Mouse (Mus musculus) embryonic fibroblast, embryonic 13.5 days (primary cell): ENCODE measurements around the gene Dapp1. TPM values are rescaled to one million over a fixed set of nuclear protein-coding genes. Genes with fewer than 3 reads are reported as not detected.

Experiments
- H3K27ac ChIP-seq: 2 replicates; pipeline ENCODE4 v1.5.1; 2012; ENCODE audit warnings: low read length, control low read depth, inconsistent platforms; ENCODE audit not compliant: insufficient read depth
- H3K4me1 ChIP-seq: 2 replicates; pipeline ENCODE4 v1.6.1; 2011; ENCODE audit warnings: low read length; ENCODE audit not compliant: control insufficient read depth, insufficient read depth
- H3K4me3 ChIP-seq: 2 replicates; pipeline ENCODE4 v1.5.1; 2011; ENCODE audit warnings: mild to moderate bottlenecking, control low read depth, low read length; ENCODE audit not compliant: insufficient read depth
- CTCF ChIP-seq: IDR thresholded peaks from 2 replicates; pipeline ENCODE4 v1.5.1; 2011; ENCODE audit warnings: mild to moderate bottlenecking, control low read depth, low read length, moderate library complexity, borderline replicate concordance; ENCODE audit not compliant: insufficient read depth
- POLR2A ChIP-seq: IDR thresholded peaks from 2 replicates; pipeline ENCODE4 v1.6.1; 2011; ENCODE audit warnings: low read depth, mild to moderate bottlenecking, control low read depth, low read length, moderate library complexity
- polyA plus RNA-seq: library from polyadenylated mRNA; stranded (reverse); fragments of >200 nt; gene quantifications from 2 replicates; pipeline ENCODE4 v1.2.4, GENCODE M21; 2011; ENCODE audit warnings: low read depth; ENCODE audit not compliant: missing spikeins, insufficient read length

The Dapp1 gene
- polyA plus RNA-seq, 1 experiment: 15.6 TPM

DNA sequence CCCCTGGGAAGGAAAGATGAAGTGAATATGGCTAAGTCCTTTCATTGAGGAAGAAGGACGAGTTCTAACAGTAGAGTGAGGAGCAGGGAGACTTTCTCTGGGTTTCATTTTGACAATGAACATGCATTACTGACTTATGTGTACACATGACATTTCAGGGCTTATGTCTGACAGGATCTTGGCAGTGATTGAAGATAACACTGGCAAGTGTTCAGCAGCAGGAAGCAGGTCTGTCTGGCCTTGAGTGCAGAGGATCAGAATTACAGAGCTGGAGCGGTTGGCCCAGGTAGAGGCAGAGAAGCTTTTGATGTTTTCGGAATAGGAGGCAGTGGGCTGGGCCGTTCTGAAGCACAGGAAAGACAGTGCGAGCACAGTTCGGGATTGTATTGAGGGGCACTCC is 26.8 kb upstream of the Dapp1 start:
- H3K4me1 ChIP-seq: no peaks in the 10 kb centered on the region
- TF ChIP-seq POLR2A (no peak), CTCF (no peak)
- H3K4me3 ChIP-seq: no peak overlapping the region
- no peak overlapping the region for H3K27ac ChIP-seq

DNA sequence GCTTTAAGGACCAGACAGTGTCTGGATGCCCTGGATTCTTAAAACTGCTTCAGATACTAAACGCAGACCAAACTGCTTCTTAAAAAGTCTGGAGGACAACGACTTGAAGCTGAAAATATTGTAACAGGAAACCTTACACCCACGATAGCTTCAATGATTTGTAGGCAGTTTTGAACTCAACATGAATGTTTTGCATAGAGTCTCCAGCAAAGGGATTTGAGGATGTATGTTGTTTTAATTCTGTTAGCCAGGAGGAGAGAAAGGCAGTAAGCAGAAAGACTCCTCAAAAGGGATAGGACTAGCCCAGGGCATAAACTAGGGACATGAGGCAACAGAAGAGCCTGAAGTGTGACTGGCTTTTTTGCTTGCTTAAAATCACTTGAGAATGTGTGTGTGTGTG is 25.6 kb upstream of the Dapp1 start:
- Histone ChIP-seq H3K27ac (peak overlapping the region; percentile 34; the same call in 1 of the 2 replicates), H3K4me3 (no peak overlapping the region), H3K4me1 (no peaks in the 10 kb centered on the region)
- no peak for TF ChIP-seq CTCF
- TF ChIP-seq POLR2A: no peak

DNA sequence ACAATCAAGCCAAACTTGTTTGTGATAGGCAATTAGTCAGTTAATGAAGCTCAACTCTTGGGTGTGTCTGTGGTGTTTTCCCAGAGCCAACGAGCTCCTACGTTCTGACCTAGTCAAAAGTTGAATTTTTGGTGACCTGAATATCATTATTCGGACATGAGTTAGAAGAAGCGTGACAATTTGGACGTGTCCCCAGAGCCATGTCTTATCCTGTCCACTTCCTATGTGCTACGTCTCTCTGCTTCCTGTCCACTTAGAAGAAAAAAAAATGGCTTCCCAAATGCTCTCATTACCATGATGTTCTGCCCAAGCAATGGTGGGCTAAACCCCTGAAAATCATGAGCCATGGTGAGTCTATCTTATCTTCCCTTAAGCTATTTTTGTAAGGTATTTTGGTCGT is 21.9 kb upstream of the Dapp1 start:
- TF ChIP-seq CTCF (no peak), POLR2A (no peak)
- Histone ChIP-seq H3K4me1 (peaks cover 2% of the 10 kb centered on the region; the same call in 1 of the 2 replicates), H3K27ac (no peak overlapping the region), H3K4me3 (no peak overlapping the region)

DNA sequence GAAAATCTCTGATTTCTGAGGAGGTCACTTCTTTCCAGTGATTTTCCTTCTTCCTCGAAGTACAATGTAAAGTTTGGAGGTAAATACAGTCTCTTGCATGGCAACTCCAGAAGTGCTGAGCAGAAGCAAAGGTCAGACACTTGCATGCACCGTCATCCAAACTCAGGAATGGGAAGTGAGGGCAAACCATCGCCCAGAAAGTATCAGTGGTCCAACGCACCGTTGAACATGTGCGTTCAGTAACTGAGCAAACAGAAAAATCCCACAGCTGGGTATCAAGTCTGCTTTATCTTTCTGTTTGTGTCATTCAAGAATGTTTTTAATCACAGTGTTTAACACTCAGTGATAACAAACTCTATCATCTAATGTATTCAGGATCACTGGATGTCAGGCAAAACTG is 21.2 kb upstream of the Dapp1 start:
- Histone ChIP-seq H3K4me3 (no peak overlapping the region), H3K27ac (no peak overlapping the region), H3K4me1 (peaks cover 2% of the 10 kb centered on the region; the same call in 1 of the 2 replicates)
- TF ChIP-seq CTCF: no peak
- no peak for TF ChIP-seq POLR2A

- Histone ChIP-seq H3K4me1 (peaks cover 2% of the 10 kb centered on the region; the same call in 1 of the 2 replicates), H3K4me3 (no peak overlapping the region), H3K27ac (no peak overlapping the region)
- TF ChIP-seq POLR2A (no peak), CTCF (no peak)
These were observed 20.5 kb upstream of the Dapp1 start for GRCm38 (mm10) chr3:138001865-138002264.

DNA sequence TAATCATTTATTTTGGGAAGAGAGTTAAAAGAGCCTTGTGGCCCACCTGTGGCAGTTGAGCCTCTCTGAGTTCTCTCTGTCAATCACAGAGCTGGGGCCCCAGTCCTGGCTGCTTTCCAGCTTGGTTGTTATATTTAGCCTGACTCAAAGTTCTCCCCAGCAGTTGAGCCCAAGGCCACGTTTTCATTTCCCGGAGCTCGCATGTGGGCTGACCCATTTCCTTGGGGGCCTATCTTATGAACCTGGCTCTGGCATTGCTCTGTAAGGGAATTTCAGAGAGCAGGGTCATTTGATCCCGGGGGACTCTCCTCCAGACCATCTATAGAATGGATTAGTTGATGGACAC is 19.4 kb upstream of the Dapp1 start:
- H3K4me1 ChIP-seq: peaks cover 2% of the 10 kb centered on the region; the same call in 1 of the 2 replicates
- no peak overlapping the region for H3K27ac ChIP-seq
- TF ChIP-seq POLR2A (no peak), CTCF (no peak)
- no peak overlapping the region for H3K4me3 ChIP-seq

DNA sequence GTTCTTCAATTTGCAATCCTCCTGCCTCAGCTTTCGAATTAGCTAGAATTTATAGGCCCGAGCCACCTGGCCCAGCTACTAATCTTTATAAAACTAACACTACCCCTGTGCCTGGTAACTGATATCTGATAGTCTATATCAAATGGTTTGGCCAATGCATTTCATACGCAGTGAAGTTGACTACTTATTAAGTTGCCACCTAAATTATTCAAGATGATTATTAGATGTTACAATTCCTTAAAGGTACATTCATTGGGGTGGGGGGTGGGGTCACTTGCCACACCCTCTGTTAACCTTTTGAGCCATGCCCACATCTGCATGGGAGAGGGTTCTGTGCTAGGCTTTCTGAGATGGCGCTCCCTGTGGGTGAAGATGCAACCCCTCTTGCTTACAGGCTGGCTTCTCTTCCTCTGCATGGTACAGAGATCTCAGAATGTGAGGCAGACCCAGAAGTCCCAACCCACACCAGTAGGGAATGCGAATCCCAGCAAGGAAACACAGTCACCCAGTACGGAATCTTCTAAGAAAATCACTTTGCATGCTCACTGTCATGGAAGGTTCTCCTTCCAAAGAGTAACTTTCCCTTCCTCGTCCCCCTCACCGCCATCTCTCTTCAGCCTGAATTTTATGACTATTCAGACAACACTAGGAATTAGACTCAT is 18.8 kb upstream of the Dapp1 start:
- TF ChIP-seq CTCF (no peak), POLR2A (no peak)
- no peak overlapping the region for H3K4me3 ChIP-seq
- peaks cover 2% of the 10 kb centered on the region; the same call in 1 of the 2 replicates for H3K4me1 ChIP-seq
- H3K27ac ChIP-seq: no peak overlapping the region

DNA sequence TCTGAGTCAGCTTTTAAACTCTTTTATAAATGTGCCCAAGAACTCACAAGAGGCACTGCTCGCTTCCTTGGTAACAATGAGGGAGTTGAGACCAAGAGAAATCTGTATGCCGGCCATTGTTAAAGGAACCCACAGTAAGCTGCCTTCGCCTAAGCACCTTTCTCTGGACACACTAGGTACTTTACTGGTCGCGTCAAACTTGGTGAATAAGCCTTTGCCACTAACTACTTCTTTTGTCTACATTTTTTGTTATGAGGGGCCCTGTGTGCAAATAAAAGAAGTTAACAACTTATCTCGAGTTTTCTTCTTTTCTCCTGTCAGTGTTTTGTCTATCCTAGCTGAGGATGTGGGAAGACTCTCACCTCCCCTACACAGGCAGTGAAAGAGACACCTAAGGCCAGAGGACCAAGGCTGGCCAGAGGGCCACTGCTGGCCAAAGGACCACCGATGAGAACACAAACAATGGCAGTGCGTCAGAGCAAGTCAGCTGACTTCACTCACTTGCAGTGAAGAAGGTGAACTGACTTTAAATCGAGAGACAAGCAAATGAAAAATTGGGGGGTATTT is 18.0 kb upstream of the Dapp1 start:
- Histone ChIP-seq H3K4me1 (peaks cover 2% of the 10 kb centered on the region; the same call in 1 of the 2 replicates), H3K4me3 (no peak overlapping the region), H3K27ac (no peak overlapping the region)
- no peak for TF ChIP-seq CTCF
- TF ChIP-seq POLR2A: no peak

GRCm38 (mm10) chr3:137998491-137999223 is 17.3 kb upstream of the Dapp1 start:
- Histone ChIP-seq H3K4me1 (peaks cover 2% of the 10 kb centered on the region; the same call in 1 of the 2 replicates), H3K4me3 (no peak overlapping the region), H3K27ac (no peak overlapping the region)
- no peak for TF ChIP-seq POLR2A
- no peak for TF ChIP-seq CTCF

- no peak overlapping the region for H3K4me3 ChIP-seq
- H3K27ac ChIP-seq: no peak overlapping the region
- H3K4me1 ChIP-seq: peaks cover 2% of the 10 kb centered on the region; the same call in 1 of the 2 replicates
- no peak for TF ChIP-seq CTCF
- TF ChIP-seq POLR2A: no peak
These were observed 14.1 kb upstream of the Dapp1 start for GRCm38 (mm10) chr3:137995486-137995885.
